Mouse (Mus musculus): Measurements from ENCODE around the gene Cmas. TPM values are rescaled to one million over a fixed set of nuclear protein-coding genes. Genes with fewer than 3 reads are reported as not detected.

The Cmas gene
- total RNA-seq, 4 experiments from 2014 or later = 34.5 to 35.7 (median 34.7) TPM

Other genes starting within 250 kb of the Cmas start
- 100 to 1,000 TPM; 147 to 183 (median 159) TPM for gene Ldhb, start 248.7 kb upstream of the Cmas start, total RNA-seq (2022)
- 10 to 100 TPM in 2 of 4 experiments, 1 to 10 TPM in 2; 8.3 to 11.8 (median 10.1) TPM for gene Kcnj8, start 185.1 kb upstream of the Cmas start, total RNA-seq (2022)
- gene Abcc9, start 54.4 kb upstream of the Cmas start, total RNA-seq (2022) = 10 to 100 TPM; 11.5 to 18.1 (median 13.9) TPM
- not detected for gene Sult6b2, start 47.8 kb downstream of the Cmas start, total RNA-seq (2022)
- gene St8sia1, start 207.8 kb downstream of the Cmas start, total RNA-seq (2022) = 1 to 10 TPM in 3 of 4 experiments, under 1 TPM in 1; 0.87 to 3.1 (median 2.2) TPM